Mouse (Mus musculus) macrophage (primary cell): ENCODE measurements around the gene Lin28a. TPM values are rescaled to one million over a fixed set of nuclear protein-coding genes. Genes with fewer than 3 reads are reported as not detected.

Source experiments
- H3K27ac ChIP-seq: fragments of 350-480 bp; formaldehyde crosslinking; 2 replicates; pipeline ENCODE4 v1.9.0; 2021
- H3K36me3 ChIP-seq: fragments of 350-480 bp; formaldehyde crosslinking; 2 replicates; pipeline ENCODE4 v1.9.0; 2021; ENCODE audit errors: inconsistent target
- H3K4me3 ChIP-seq: fragments of 350-480 bp; formaldehyde crosslinking; 2 replicates; pipeline ENCODE4 v1.9.0; 2021; ENCODE audit errors: inconsistent target
- H3K79me2 ChIP-seq: fragments of 350-480 bp; formaldehyde crosslinking; 2 replicates; pipeline ENCODE4 v1.9.0; 2021; ENCODE audit errors: inconsistent target
- WGBS: methylation state at CpG from one replicate; pipeline ENCODE4 v1.1.7; 2026; ENCODE audit warnings: inconsistent platforms; ENCODE audit not compliant: missing documents; 5-methylcytosine and 5-hydroxymethylcytosine counted together
- polyA plus RNA-seq: library from polyadenylated mRNA; stranded (reverse); fragments of 250-400 nt; gene quantifications from 3 replicates; pipeline ENCODE4 v1.2.4, GENCODE M21; 2018; ENCODE audit warnings: inconsistent platforms

Lin28a gene
- polyA plus RNA-seq, 1 experiment from 2014 or later, result not detected

DNA sequence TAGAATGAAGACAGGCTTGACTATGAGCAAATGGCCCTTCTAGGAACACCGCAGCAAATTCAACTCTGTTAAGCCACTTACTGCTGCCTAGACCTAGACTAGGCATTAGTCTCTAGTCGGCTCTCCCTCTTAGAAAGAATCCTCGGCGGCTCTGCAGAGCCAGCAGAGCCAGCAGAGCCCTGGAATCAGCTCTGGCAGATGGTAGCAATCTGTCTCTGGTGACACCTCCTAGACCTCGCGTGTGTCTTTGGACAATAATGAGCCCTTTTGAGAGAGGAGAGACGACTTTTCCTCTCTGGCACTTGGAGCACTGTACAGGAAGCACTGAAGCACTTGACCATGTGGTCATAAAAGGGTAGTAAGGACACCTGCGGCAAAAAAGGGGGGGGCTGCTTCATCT is 46.9 kb downstream of the Lin28a start:
- Histone ChIP-seq H3K4me3 (no peak overlapping the region), H3K36me3 (peaks cover 4% of the 10 kb centered on the region; the same call in 1 of the 2 replicates), H3K27ac (no peak overlapping the region), H3K79me2 (peaks cover 3% of the 10 kb centered on the region)
- 91% methylated on average over 8 of the region's 8 CpGs for WGBS

GRCm38 (mm10) chr4:133970876-133971275 is 47.8 kb downstream of the Lin28a start:
- Histone ChIP-seq H3K79me2 (peaks cover 11% of the 10 kb centered on the region), H3K4me3 (no peak overlapping the region), H3K36me3 (peaks cover 3% of the 10 kb centered on the region), H3K27ac (no peak overlapping the region)
- 91% methylated on average over 13 of the region's 13 CpGs for WGBS

DNA sequence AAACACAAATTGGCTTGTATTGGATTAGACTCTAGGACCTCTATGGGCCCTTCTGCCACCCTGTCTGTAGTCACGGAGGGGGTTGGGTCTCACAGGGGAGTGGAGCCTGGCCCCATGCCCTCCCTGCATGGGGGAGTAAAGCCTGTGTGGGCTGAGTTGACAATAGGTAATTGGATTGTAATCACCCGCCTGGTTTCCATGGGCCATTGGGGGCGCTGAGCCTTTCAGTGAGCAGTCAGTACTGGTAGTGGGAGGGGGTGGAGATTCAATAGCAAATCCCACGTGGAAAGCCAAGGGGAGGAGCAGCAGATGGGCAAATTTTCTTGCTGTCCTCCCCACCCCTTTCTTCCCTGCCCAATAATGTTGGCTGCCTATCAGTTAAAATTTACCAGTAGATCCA is 48.4 kb downstream of the Lin28a start:
- Histone ChIP-seq H3K79me2 (peaks cover 16% of the 10 kb centered on the region), H3K27ac (no peak overlapping the region), H3K4me3 (no peak overlapping the region), H3K36me3 (peaks cover 8% of the 10 kb centered on the region)
- 79% methylated on average over 4 of the region's 4 CpGs for WGBS

- peaks cover 9% of the 10 kb centered on the region for H3K36me3 ChIP-seq
- H3K27ac ChIP-seq, result no peak overlapping the region
- H3K79me2 ChIP-seq, result peaks cover 16% of the 10 kb centered on the region
- no peak overlapping the region for H3K4me3 ChIP-seq
- 88% methylated on average over 8 of the region's 8 CpGs for WGBS
Observed at GRCm38 (mm10) chr4:133969114-133969770, 49.4 kb downstream of the Lin28a start.

GRCm38 (mm10) chr4:133968150-133968921 is 50.3 kb downstream of the Lin28a start, which contains the start of gene Hmgn2:
Gene Hmgn2, minus strand, starts transcription at chr4:133968650.
- Histone ChIP-seq H3K27ac (no peak within 1 kb of the TSS), H3K36me3 (peaks cover 18% of the 10 kb centered on the region), H3K79me2 (peaks cover 16% of the 10 kb centered on the region), H3K4me3 (peak within 1 kb of the TSS; percentile 19; the same call in 1 of the 2 replicates)
- 3% methylated on average over 38 of the region's 42 CpGs for WGBS

DNA sequence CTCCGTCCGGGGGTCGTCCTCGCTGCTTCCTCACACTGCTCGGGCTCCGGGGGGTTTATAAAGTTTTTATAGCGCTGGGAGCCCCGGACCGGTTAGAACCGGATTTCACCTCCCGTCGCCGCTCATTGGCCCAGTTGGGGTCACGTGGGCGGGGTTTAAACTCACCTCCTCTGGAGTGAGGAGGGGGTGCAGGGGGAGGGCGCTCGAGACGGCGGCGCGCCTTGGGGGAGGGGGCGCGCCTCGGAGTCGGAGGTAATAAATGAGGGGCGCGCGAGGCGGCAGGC is 50.8 kb downstream of the Lin28a start:
- H3K4me3 ChIP-seq, result peak overlapping the region; percentile 19; the same call in 1 of the 2 replicates
- H3K27ac ChIP-seq, result no peak overlapping the region
- 1% methylated on average over 23 of the region's 29 CpGs for WGBS
- H3K79me2 ChIP-seq, result peaks cover 16% of the 10 kb centered on the region
- peaks cover 18% of the 10 kb centered on the region for H3K36me3 ChIP-seq

GRCm38 (mm10) chr4:133967138-133967865 is 51.3 kb downstream of the Lin28a start:
- peak overlapping the region; percentile 57 for H3K4me3 ChIP-seq
- H3K79me2 ChIP-seq, result peaks cover 16% of the 10 kb centered on the region
- WGBS, result under 1% methylated on average over 43 of the region's 101 CpGs
- H3K27ac ChIP-seq, result peak overlapping the region; percentile 27
- H3K36me3 ChIP-seq, result peaks cover 18% of the 10 kb centered on the region

GRCm38 (mm10) chr4:133966271-133966940 is 52.2 kb downstream of the Lin28a start:
- peak overlapping the region; percentile 27 for H3K27ac ChIP-seq
- peaks cover 18% of the 10 kb centered on the region for H3K36me3 ChIP-seq
- H3K4me3 ChIP-seq, result peak overlapping the region; percentile 57
- WGBS, result 35% methylated on average over 12 of the region's 12 CpGs
- peaks cover 16% of the 10 kb centered on the region for H3K79me2 ChIP-seq

- no peak overlapping the region for H3K4me3 ChIP-seq
Observed at GRCm38 (mm10) chr4:133962566-133962965, 56.1 kb downstream of the Lin28a start.

GRCm38 (mm10) chr4:133958884-133959283 is 59.8 kb downstream of the Lin28a start:
- no peaks in the 10 kb centered on the region for H3K79me2 ChIP-seq
- no peak overlapping the region for H3K27ac ChIP-seq
- peaks cover 5% of the 10 kb centered on the region; the same call in 1 of the 2 replicates for H3K36me3 ChIP-seq
- no peak overlapping the region for H3K4me3 ChIP-seq
- 88% methylated on average over 1 of the region's 1 CpGs for WGBS

More at GRCm38 (mm10) chr4:133962566-133962965, 56.1 kb downstream of the Lin28a start:
- WGBS, result 96% methylated on average over 7 of the region's 7 CpGs
- peaks cover 18% of the 10 kb centered on the region for H3K36me3 ChIP-seq
- H3K27ac ChIP-seq, result no peak overlapping the region
- peaks cover 16% of the 10 kb centered on the region for H3K79me2 ChIP-seq

GRCm38 (mm10) chr4:133956358-133956757 is 62.3 kb downstream of the Lin28a start:
- H3K79me2 ChIP-seq, result no peaks in the 10 kb centered on the region
- no peaks in the 10 kb centered on the region for H3K36me3 ChIP-seq
- no peak overlapping the region for H3K27ac ChIP-seq
- no peak overlapping the region for H3K4me3 ChIP-seq
- 83% methylated on average over 4 of the region's 4 CpGs for WGBS
